Mouse (Mus musculus) megakaryocyte, adult 5-6 weeks (primary cell): ENCODE results near the gene Msto1. TPM values are rescaled to one million over a fixed set of nuclear protein-coding genes. Genes with fewer than 3 reads are reported as not detected.
"Not testable (repeated sequence)": the region's sequence is repeated elsewhere in the genome, so short reads cannot be mapped to it uniquely, and the experiment has no call there.

Experiments used
- ATAC-seq: 2 replicates; pipeline ENCODE4 v1.8.0; 2016; ENCODE audit warnings: mild to moderate bottlenecking, inconsistent platforms; ENCODE audit not compliant: poor library complexity, severe bottlenecking
- total RNA-seq, 2 experiments: library from RNA; stranded (forward) in 1 of 2; stranded (reverse) in 1 of 2; fragments of 153-499, 151-499 nt in 1 of 2; fragments of 221-1000, 200-1000 nt in 1 of 2; gene quantifications; 2 replicates each; pipeline versions ENCODE4 v1.2.3 to v1.2.4; 2015 to 2017

Gene Msto1
- total RNA-seq (2015) (4.8 and 7.5 TPM in 2 replicates), total RNA-seq (2017) (9.9 and 16.2 TPM in 2 replicates)

DNA sequence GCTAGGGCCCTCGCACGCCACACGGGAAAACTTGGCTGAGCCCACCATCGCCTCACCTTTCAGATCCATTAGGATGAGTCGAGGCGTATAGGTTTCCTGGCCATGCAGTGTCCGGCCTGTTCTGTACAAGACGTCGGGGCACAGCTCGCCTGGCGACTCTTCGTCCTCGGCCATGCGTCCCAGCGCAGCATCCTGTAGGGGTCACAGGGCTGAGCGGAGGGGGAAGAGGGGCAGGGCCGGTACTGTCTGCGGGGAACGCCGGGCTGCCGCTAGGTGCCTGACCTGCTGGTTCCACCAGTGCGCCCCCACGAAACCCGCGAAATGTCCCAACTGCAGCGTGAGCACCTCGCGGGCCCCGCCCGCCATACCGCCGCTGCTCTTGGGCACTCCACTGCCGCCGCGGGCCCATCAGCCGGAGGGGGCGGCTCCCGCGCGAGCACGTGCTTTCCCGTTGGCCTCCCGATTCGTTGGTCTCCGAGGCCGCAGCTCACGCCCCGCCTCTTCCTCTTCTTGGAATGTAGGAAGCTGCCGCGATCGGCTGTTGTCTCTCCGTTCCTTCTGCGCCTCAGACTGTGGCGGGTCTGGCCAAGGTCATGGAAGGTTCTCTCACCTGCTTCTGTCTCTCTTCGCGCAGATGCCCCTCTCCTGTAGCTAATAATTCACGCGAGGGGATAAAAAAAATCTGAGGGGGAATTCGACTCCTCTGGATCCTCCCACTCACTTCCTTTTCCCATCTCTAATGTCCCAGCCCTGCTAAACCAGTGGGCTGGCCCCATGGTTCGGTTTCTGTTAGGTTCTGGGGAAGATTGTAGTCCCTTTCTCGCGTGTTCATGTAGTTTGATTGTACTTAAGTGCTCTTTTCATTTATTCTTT is at the start of gene Msto1:
Gene Msto1, minus strand, starts transcription at position 489 of the 873 bp plus-strand sequence.
- ATAC-seq = peak; percentile 100

DNA sequence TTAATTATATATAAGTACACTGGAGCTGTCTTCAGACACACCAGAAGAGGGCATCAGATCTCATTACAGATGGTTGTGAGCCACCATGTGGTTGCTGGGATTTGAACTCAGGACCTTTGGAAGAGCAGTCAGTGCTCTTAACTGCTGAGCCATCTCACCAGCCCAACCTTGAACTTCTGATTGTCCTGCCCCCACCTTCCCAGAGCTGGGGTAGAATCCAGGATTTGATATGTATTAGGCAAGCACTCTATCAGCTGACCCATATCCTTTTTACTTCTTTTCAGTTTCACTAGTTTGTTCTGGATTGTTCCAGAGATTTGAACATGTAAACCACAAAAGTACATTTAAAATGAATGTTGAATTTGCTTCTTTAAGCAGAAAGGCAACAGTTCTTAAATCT is 49.4 kb upstream of the Msto1 start:
- ATAC-seq = not testable (repeated sequence)

DNA sequence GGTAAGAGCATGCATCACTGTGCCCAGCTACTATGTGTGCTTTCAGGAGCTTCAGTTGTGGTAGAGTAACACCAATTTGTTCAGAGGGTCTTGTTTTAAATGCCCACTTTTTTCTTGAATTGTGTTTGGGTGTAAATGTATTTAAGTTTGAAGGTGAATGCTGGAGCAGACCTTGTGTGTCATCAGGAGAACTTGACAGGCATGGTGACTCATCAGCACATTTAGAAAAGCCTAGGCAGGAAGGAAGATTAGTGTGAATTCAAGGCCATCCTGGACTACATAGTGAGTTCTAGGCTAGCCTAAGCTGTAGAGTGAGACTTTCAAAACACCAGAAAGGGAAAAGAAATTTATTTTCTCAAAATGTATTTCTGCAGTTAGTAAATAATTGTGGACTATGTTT is 39.9 kb upstream of the Msto1 start:
- no peak for ATAC-seq

DNA sequence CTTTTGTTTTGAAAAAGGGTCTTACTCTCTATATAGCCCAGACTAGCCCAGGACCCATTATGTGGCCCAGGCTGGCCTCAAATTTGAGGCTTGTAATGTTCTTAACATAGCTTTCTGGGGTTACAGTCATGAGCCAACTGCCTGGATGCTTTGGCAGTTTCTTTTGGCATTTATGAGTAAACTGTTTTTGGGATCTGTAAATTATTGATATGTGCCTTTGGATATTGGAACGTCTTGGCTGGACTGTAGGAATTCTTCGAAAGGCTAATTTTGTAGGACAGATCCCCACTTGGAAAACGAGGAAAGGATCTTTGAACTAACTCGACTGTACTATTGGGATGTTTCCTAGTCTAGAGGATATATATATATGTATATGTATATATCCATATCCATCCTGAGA is 39.4 kb upstream of the Msto1 start:
- no peak for ATAC-seq

DNA sequence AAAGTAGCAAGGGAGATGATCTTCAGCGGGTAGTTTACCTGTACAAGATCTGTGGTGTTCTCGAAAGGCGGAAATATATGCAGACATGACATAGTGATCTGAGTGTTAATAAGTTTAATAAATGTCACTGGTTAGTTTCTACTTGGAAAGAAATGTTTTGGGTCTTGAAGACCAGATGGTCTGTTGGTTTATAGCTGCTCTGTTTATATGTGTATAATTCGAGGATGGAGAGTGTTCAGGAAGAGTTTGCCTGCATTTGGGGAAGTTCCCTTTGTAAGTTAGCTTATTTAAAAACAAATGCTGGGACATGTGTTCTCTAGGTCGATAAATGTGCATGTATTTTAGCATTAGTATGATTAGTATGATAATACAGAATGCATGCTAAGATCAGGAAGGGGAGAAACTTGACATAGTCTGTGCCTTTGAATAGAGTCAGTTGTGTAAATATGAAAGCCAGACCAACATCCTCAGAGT is 37.6 kb upstream of the Msto1 start:
- ATAC-seq = no peak

DNA sequence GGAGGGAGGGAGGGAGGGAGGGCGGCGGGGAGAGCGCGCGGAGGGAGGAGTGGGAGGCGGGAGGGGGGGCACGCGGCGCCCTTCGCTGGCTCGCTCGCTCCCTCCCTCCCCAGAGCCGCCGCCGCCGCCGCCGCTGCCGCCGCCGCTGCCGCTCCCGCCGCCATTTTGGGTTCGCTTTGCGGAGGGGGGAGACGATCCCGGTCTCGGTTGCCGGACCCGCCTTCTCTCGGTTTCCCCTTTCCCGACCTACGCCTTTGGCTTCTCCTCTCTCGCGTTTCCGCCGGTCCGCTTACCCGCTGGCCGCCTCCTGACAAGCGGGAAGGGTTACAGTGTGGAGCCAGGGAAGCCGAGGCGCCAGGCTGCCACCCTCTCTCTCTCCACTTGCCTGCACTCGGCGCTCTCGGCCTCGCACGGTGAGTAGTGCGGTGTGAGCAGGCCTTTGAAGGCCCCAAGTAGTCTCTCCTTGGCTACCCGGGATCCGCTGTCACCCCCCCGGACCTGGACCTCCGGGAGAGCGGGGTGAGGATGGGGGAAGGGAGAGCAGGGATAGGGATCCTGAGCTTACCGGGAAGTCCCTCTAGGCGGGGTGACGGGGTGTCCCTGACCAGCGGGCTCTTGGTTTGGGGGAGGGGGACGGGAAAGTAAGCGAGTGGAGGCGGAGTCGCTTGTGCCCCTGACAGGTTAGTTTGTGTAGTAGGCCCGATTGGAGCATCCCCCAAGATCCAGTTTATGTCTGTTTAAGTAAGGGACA is 37.0 kb upstream of the Msto1 start, which contains the start of the genes Ash1l and Dap3:
Gene Ash1l, plus strand, starts transcription at position 47 of the 751 bp plus-strand sequence.
Gene Dap3, minus strand, starts transcription at position 606 of the 751 bp plus-strand sequence.
- peak; percentile 78 for ATAC-seq

DNA sequence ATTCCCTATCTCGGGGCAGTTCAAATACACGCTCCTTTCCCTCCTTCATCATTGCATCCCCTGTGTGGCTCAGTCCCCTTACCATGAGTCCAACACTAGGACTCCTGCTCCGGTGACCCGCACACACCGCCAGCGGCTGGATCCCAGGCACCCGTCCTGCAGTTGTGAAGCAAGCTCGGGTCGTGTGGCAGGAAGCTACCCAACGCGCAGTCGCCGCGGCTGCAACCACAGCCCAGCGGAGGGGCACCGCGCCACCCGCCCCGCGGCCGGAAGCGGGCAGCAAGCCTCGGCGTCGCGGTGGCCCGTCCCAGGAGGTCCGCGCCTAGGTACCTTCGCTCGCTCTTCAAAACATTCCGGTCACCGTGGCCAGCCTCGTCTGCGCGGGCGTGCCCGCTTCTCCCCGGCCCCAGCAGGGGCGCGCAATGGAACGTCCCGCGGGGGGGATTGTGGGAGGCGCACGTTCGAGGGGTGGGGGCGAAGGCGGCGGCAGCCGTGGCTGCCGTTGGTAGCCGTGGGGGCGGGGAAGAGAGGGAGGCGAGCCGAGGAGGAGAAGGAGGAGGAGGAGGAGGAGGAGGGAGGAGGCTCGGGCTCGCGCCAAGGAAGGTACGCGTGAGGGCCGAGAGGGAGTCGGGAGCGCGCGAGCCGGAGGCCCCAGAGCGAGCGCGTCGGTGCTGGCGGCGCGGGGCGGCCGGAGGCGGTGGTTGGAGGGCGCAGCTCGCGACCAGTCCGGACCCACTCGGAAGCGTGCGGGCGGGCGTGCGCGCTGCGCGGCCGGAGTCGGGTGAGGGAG is 36.2 kb upstream of the Msto1 start:
- ATAC-seq = peak; percentile 71

DNA sequence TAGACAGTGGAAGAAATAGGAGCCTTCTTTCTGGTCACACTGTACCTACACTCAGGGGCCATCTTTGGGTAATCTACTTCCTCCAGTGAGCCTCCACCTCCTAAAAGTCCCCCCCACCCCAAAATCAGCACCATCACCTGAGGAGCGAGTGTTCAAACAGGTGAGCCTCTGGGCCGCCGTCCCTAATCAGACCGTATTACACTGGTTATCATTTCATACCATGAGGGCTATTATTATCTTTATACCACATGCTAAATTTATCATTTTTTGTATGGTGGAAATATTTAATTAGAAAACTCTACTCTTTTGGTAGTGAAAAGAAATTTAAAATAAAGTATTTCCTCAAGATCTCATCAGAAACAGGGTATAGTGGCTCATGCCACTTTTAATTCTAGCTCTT is 30.3 kb upstream of the Msto1 start:
- no peak for ATAC-seq

DNA sequence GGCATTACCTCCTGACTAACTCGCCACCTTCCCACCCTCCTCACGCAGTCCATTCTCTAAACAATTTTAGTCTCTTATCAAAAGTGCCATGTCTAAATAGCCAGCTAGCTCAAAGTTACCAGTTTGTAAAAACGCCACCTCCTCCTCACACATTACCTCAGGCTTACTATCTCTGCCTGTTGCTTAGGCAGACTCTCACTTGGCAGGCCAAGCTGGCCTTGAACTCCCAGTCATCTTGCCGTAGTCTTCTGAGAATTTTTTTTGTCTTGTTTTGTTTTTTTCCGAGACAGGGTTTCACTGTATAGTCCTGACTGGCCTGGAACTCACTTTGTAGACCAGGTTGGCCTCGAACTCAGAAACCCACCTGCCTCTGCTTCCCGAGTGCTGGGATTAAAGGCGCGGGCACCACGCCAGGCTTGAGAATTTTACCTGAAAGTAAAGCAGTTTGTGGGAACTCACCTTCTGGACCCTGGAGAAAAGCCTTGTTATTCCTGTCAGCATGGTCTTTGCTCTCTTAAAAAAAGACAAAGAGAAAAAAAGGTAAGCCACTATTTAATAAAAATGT is 28.6 kb upstream of the Msto1 start:
- ATAC-seq = no peak

DNA sequence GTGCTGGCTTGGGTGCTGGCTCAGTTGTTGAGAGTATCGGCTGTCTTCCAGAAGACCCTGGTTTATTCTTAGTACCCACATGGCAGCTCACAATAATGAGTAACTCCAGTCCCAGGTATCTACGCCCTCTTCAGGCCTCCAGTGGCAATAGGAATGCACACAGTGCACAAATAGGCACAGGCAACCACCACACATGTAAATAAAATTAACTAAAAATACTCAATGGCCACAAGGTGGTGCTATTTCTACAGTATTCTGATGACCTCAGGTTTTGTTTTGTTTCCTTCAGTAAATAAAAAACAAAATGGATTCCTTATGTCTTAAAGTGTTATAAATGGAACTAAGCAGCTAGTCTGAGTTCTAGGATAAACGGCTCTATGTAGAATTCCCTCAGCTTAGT is 25.9 kb upstream of the Msto1 start:
- peak; percentile 64 for ATAC-seq

DNA sequence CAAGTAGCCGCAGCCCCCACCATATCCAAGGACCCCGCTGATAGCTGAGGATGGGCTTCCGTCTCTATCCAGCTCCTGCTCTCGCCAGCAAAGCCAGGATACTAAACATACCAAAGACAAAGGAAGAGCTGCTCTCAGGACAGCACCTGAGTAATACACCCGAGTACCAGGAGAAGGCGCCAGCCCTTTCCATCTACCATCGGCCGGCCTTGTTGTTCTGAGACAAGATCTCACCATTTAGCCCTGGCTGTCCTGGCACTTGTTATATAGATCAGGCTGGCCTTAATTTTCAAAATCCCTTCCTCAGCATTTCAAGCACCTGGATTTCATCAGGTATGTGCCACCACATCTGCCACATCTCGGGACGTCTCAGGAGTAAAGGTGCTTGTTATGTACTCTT is 25.3 kb upstream of the Msto1 start:
- ATAC-seq = no peak

DNA sequence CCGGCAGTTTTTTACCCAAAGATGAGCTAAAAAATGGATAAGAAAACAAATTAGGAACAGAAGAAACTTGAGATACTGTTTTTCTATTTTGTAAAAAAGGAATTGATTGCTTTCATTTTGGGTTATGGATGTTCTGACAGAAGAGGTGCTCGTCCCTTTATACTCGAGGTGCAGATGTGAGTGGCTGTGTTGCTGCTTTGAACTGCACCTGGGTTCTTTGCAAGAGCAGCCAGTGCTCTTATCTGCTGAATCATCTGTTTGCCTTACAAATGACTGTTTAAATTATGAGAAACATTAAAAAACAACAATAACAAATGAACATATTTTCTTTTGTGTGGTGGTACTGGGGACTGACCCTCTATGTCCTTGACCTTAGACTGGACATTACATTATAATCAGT is 15.7 kb upstream of the Msto1 start:
- no peak for ATAC-seq

DNA sequence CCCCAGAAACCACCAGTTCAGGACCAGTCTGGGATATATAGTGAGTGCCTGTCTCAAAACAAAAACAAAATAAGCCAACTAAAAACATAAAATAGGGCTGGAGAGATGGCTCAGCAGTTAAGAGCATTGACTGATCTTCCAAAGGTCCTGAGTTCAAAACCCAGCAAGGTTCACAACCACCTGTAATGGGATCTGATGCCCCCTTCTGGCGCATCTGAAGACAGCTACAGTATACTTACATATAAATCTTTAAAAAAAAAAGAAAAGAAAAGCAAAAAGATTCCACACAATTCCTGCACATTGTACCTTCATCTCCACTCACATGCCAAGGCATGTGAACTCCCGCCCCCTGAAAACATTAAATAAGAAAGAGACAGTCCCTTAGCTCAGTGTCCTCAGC is 11.9 kb upstream of the Msto1 start:
- no peak for ATAC-seq

DNA sequence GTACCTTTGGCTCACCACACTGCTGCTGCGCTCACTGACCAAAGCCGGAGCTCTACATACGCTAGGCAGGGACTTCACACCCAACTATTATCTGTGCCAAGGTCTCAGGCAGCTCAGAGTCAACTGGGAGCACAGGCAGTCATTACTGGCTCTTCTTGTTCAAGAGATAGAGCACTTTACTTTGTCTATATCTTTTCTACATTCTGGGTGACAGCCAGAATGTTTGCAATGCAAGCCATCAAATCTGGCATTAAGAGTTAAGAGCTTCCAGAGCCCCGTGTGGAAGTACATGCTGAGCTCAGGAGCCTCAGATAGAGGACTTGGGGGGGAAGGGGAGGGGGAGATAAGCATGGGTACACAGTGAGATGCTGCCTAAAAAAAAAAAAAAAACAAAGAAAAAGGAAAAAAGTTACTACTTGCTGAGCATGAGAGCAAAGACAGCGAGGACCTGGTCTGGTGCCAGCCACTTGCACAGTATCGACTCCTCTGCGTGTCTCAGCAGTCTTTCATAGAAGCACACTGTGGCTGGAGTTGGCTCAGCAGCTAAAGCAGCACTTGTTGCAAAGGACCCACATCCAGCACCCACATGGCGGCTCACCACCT is 10.3 kb upstream of the Msto1 start:
- ATAC-seq = no peak

DNA sequence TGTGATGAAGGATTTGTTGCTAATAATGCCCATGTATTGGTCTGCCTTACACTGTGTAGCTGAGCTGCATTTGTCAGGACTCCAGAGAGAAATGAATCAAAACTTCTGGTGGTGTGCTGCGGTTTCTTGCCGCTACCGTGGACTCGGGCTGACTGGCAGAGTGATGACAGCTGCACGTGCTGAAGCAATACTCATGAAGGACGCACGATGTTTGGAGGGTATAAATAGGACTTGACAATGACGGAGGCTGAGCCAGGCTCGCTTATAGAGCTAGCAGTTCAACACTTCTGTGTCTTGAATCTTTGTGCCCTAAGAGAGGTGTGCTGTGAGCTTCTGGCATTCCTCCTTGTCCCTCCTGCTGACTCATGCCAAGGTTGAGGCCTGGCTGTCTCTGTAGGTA is 7.6 kb upstream of the Msto1 start:
- ATAC-seq = no peak

DNA sequence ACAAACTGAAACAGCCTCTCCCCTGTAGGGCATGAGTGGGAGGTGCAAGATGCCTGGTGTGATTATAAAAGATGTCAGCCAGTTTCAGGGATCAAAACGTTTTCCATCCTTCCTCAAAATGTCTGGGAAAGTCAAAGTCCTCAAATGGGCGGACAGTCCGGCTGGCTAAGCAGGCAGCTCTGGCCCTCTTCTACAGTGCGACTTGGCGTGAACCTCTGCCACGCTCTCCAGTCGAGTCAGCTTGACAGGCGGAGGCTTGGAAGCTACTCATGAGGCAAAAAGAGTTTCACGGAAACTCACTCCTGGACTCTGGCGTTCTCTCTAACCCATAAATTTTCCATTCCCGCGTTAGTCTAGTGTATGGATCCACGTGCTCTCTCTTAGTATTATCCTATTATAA is 5.2 kb upstream of the Msto1 start:
- no peak for ATAC-seq

DNA sequence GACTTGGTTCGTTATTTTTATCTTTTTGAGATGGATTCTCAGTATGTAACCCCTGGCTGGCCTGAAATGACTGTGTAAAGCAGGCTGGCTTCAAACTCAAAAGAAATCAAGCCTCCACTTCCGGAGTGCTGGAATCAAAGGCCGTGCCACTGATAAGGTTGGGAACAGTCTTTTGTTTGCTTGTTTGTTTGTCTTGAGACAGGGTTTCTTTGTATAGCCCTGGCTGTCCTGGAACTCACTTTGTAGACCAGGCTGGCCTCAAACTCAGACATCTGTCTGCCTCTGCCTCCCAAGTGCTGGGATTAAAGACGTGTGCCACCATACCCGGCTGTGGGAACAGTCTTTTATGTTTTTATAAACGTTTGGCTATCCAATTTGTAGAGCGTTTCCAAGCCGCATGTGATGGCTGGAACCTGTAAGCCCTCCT is 598 bp upstream of the Msto1 start:
- 0 out of 2 replicates have a peak, but pooled peaks have one; percentile 5 for ATAC-seq

DNA sequence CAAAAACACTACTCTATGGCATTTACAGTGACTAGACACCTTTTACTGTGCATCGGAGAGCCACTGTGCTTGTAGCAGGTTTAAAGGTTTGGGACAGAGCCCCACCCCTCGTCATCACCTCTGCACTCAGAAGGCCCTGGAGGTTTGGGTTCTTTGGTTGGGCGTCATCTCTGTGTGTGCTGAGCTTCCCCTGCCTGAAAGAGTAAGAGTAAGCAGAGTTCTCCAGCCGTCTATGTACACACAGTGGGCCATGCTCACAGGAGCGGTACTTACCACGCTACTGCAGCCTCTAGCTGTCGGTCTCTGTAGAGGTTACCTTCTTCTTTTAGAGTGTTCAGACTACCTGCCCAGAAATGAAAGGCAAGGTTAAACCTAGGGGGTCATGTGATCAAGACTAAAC is 1.2 kb downstream of the Msto1 start:
- no peak for ATAC-seq

DNA sequence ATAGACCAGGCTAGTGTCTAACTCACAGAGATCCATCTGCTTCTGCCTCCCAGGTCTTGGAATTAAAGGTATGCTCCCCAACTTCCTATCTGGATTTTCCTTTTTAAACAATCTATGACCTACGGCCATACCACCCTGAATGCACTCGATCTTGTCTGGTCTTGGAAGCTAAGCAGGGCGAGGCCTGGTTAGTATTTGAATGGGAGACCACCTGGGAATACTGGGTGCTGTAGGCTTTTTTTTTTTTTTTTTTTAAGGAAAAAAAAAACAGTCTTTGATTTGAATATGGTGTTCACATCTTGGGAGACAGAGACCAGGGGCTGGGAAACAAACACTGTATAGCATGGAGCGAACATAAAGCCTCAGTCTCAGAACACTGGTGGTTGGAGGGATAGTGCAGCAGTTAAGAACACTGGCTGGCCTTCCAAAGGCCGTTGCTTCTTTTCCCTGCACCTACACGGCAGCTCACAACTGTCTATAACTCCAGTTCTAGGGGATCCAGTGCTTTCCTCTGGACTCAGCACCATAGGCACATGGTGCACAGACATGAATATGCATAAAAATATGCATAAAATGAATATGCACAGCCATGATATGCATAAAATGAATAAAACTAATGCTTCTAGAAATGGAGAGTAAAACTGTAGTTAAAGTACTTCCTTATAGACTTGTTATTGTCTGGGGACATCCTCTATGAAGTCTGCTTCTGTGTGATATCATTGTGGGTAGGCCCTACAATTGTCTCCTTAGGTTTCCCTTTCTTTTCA is 7.2 kb downstream of the Msto1 start:
- no peak for ATAC-seq
